Mouse (Mus musculus): ENCODE data around the gene Pde11a. TPM values are rescaled to one million over a fixed set of nuclear protein-coding genes. Genes with fewer than 3 reads are reported as not detected.

Gene Pde11a
- polyA plus RNA-seq, 1 experiment from 2014 or later: 0.23 TPM

DNA sequence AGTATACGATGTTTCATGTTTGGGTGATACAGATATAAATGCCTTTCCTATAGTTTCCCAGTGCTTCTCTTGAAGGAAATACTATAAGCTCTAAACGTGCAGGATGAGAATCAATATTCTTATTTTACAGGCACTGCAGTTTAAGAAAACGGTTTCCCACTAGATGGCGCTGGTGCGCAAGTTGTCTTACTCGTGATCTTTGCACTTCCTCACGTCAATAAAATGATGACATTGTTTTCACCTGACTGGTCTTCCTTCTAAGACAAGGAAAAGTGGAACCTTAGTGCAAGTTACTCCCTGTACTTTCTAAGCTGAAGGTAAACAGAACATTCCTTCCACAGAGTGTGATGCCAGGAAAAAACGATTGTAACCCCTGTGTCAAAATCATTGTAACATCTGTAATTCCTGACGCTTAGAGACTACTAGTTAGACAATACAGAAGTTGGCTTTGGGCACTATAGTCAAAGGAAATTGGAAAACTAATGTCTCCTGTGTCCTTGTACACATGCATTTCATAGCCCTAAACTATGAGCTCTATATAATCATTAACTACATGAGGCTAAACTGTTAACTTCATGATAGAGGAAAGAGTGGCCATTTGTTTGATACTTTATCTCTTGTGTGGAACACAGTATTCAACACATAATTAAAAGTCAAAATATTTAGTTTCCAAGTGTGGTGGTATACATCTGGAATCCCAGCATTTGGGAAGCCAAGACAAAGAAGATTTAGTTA is 28.8 kb upstream of the Pde11a start:
- no peaks in the 10 kb centered on the region for H3K27me3 ChIP-seq (replicated peaks; ENCODE audit: control insufficient read depth, insufficient read depth, low read length)
- ATAC-seq: peak; percentile 60
- H3K9ac ChIP-seq (ENCODE audit: low read depth, low read length): no peak overlapping the region
- peaks cover 10% of the 10 kb centered on the region for H3K4me1 ChIP-seq (ENCODE audit: control insufficient read depth, insufficient read depth, low read length)
- H3K36me3 ChIP-seq (ENCODE audit: control insufficient read depth, insufficient read depth, low read length): no peaks in the 10 kb centered on the region
- no peak overlapping the region for H3K4me2 ChIP-seq (ENCODE audit: low read depth, low read length)
- H3K27ac ChIP-seq (ENCODE audit: low read length): peak overlapping the region; percentile 57
- no peak overlapping the region for H3K4me3 ChIP-seq (ENCODE audit: low read length)
- 12% methylated on average over 9 of the region's 9 CpGs for WGBS
- no peaks in the 10 kb centered on the region for H3K9me3 ChIP-seq (ENCODE audit: control insufficient read depth, low read length)

DNA sequence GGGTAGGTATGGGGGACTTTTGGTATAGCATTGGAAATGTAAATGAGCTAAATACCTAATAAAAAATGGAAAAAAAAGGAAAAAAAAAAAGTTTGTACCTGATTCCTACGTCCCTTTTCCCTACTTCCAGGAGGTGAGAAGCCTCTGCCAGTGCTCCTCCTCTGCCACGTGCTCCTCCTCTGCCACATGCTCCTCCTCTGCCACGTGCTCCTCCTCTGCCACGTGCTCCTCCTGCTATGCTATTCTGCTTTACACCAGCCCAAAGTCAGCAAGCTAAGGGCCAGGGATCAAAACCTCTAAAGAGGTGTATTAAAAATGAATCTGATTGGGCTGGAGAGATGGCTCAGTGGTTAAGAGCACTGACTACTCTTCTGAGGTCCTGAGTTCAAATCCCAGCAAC is 27.2 kb upstream of the Pde11a start:
- no peak overlapping the region for H3K9ac ChIP-seq (ENCODE audit: low read depth, low read length)
- peaks cover under 1% of the 10 kb centered on the region; the same call in 1 of the 2 replicates for H3K4me1 ChIP-seq (ENCODE audit: control insufficient read depth, insufficient read depth, low read length)
- no peaks in the 10 kb centered on the region for H3K36me3 ChIP-seq (ENCODE audit: control insufficient read depth, insufficient read depth, low read length)
- no peak for ATAC-seq
- H3K4me2 ChIP-seq (ENCODE audit: low read depth, low read length): no peak overlapping the region
- 73% methylated on average over 4 of the region's 4 CpGs for WGBS
- H3K27me3 ChIP-seq (replicated peaks; ENCODE audit: control insufficient read depth, insufficient read depth, low read length): no peaks in the 10 kb centered on the region
- no peak overlapping the region for H3K27ac ChIP-seq (ENCODE audit: low read length)
- H3K4me3 ChIP-seq (ENCODE audit: low read length): no peak overlapping the region
- H3K9me3 ChIP-seq (ENCODE audit: control insufficient read depth, low read length): no peaks in the 10 kb centered on the region

DNA sequence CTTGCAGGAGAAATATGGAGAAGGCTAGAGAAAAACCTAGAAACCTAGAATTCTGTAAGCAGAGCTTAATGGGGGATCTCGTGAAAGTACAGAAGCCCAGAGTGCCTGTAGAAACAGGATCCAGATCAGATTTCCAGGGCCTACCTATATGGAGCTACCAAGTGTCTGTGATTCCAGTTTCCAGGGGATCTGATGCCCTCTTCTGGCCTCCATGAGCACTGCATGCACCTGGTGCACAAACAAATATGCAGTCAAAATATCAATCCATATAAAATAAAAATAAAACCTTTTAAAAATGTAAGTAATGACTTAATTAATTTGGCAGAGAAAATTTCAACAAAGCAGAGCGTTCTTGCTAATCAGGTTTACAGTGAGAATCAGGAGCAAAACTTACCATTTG is 23.5 kb upstream of the Pde11a start:
- H3K9me3 ChIP-seq (ENCODE audit: control insufficient read depth, low read length): no peaks in the 10 kb centered on the region
- H3K4me2 ChIP-seq (ENCODE audit: low read depth, low read length): no peak overlapping the region
- no peaks in the 10 kb centered on the region for H3K4me1 ChIP-seq (ENCODE audit: control insufficient read depth, insufficient read depth, low read length)
- no peaks in the 10 kb centered on the region for H3K27me3 ChIP-seq (replicated peaks; ENCODE audit: control insufficient read depth, insufficient read depth, low read length)
- H3K9ac ChIP-seq (ENCODE audit: low read depth, low read length): no peak overlapping the region
- no peak overlapping the region for H3K27ac ChIP-seq (ENCODE audit: low read length)
- H3K4me3 ChIP-seq (ENCODE audit: low read length): no peak overlapping the region
- 65% methylated on average over 2 of the region's 2 CpGs for WGBS
- no peak for ATAC-seq
- no peaks in the 10 kb centered on the region for H3K36me3 ChIP-seq (ENCODE audit: control insufficient read depth, insufficient read depth, low read length)

DNA sequence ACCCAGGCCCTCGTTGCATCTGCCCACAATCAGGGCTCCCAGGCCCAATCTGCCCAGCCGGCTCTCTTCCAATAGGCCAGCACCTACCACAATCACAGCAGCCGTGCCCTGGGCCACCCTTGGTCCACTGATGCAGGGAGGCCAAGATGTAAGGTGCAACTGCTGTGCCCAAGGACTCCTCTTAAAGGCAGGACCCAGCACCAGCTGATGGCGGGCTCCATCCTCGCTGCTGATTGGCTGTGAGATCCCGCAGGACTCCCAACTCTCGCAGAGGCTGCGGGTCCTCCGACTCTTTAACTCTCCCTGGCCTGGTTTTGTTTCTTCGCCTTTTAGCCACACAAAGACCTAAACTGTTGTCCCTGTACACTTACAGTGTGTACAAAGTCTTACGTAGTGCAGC is 21.7 kb upstream of the Pde11a start, which contains the start of gene Cyct:
Cyct (minus strand) TSS at position 225 of the 400 bp plus-strand sequence.
- WGBS: 81% methylated on average over 11 of the region's 11 CpGs
- Histone ChIP-seq H3K4me3 (ENCODE audit: low read length) (no peak within 1 kb of the TSS), H3K4me2 (ENCODE audit: low read depth, low read length) (no peak within 1 kb of the TSS), H3K9me3 (ENCODE audit: control insufficient read depth, low read length) (no peaks in the 10 kb centered on the region), H3K27ac (ENCODE audit: low read length) (no peak within 1 kb of the TSS), H3K4me1 (ENCODE audit: control insufficient read depth, insufficient read depth, low read length) (no peaks in the 10 kb centered on the region), H3K27me3 (replicated peaks; ENCODE audit: control insufficient read depth, insufficient read depth, low read length) (no peaks in the 10 kb centered on the region), H3K36me3 (ENCODE audit: control insufficient read depth, insufficient read depth, low read length) (no peaks in the 10 kb centered on the region), H3K9ac (ENCODE audit: low read depth, low read length) (no peak within 1 kb of the TSS)
- ATAC-seq: no peak

DNA sequence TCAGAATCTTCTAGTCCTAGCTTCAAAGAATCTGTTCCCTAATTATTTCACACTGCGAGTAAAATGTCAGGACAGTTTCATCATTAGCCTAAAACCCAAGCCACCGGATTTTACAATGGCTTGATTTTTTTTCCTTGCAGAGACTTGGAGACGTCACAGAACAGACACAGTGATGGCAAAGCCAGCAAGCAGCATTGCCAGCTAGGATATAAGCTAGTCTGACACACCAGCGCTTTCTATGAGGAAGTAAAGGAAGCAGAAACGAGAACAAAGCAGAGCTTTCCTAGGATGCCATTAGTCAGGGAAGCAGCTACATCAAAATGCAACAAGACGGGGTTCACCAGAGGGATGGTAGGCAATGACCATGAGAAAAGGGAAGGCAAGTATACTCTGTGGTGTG is 9.3 kb upstream of the Pde11a start:
- no peaks in the 10 kb centered on the region for H3K9me3 ChIP-seq (ENCODE audit: control insufficient read depth, low read length)
- no peak overlapping the region for H3K4me2 ChIP-seq (ENCODE audit: low read depth, low read length)
- ATAC-seq: no peak
- 73% methylated on average over 6 of the region's 6 CpGs for WGBS
- no peaks in the 10 kb centered on the region for H3K36me3 ChIP-seq (ENCODE audit: control insufficient read depth, insufficient read depth, low read length)
- no peaks in the 10 kb centered on the region for H3K27me3 ChIP-seq (replicated peaks; ENCODE audit: control insufficient read depth, insufficient read depth, low read length)
- no peak overlapping the region for H3K27ac ChIP-seq (ENCODE audit: low read length)
- H3K4me1 ChIP-seq (ENCODE audit: control insufficient read depth, insufficient read depth, low read length): no peaks in the 10 kb centered on the region
- no peak overlapping the region for H3K9ac ChIP-seq (ENCODE audit: low read depth, low read length)
- no peak overlapping the region for H3K4me3 ChIP-seq (ENCODE audit: low read length)

DNA sequence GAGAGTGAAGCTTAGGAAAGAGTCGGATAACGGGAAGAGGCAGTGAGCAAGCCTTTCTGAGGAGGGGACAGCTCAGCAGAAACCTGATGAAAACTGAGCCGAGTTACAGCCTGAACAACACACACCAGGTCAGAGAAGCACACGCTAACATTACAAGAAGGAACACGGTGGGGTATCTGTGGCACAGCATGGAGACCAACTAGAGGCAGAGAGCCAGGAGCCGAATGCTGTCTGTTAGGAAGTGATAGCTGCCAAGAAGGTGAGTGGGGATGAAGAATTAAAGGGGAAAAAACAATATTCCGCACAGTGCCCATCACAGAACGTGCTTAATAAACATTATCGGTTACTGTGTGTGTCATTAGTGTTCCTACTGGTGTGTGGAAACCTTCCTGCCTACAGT is 3.6 kb upstream of the Pde11a start:
- Histone ChIP-seq H3K36me3 (ENCODE audit: control insufficient read depth, insufficient read depth, low read length) (no peaks in the 10 kb centered on the region), H3K27me3 (replicated peaks; ENCODE audit: control insufficient read depth, insufficient read depth, low read length) (peaks cover 5% of the 10 kb centered on the region; the same call in 1 of the 2 replicates), H3K4me1 (ENCODE audit: control insufficient read depth, insufficient read depth, low read length) (peaks cover 6% of the 10 kb centered on the region; the same call in 1 of the 2 replicates), H3K27ac (ENCODE audit: low read length) (no peak overlapping the region), H3K9ac (ENCODE audit: low read depth, low read length) (no peak overlapping the region), H3K4me3 (ENCODE audit: low read length) (no peak overlapping the region), H3K4me2 (ENCODE audit: low read depth, low read length) (no peak overlapping the region), H3K9me3 (ENCODE audit: control insufficient read depth, low read length) (no peaks in the 10 kb centered on the region)
- ATAC-seq: no peak
- 88% methylated on average over 9 of the region's 9 CpGs for WGBS

DNA sequence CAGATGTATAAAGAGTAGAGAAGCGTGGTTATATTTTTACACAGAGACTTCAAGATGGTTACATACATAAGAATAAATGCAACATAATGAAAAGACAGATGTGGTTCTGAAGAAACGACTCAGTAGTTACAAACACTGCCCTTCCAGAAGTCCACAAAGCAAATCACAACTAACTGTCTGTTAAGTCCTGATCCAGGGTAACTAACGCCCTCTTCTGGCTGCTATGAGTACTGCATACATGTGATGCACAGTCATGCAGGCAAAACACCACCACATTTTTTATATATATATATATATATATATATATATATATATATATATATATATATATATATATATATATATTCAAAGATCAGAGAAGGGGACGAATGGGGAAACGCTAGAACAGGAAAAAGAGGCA is 4.0 kb downstream of the Pde11a start:
- Histone ChIP-seq H3K4me1 (ENCODE audit: control insufficient read depth, insufficient read depth, low read length) (peaks cover 6% of the 10 kb centered on the region; the same call in 1 of the 2 replicates), H3K9me3 (ENCODE audit: control insufficient read depth, low read length) (no peaks in the 10 kb centered on the region), H3K27ac (ENCODE audit: low read length) (no peak overlapping the region), H3K4me2 (ENCODE audit: low read depth, low read length) (no peak overlapping the region), H3K9ac (ENCODE audit: low read depth, low read length) (no peak overlapping the region), H3K27me3 (replicated peaks; ENCODE audit: control insufficient read depth, insufficient read depth, low read length) (peaks cover 5% of the 10 kb centered on the region; the same call in 1 of the 2 replicates), H3K36me3 (ENCODE audit: control insufficient read depth, insufficient read depth, low read length) (no peaks in the 10 kb centered on the region), H3K4me3 (ENCODE audit: low read length) (no peak overlapping the region)
- 85% methylated on average over 5 of the region's 5 CpGs for WGBS
- ATAC-seq: no peak

DNA sequence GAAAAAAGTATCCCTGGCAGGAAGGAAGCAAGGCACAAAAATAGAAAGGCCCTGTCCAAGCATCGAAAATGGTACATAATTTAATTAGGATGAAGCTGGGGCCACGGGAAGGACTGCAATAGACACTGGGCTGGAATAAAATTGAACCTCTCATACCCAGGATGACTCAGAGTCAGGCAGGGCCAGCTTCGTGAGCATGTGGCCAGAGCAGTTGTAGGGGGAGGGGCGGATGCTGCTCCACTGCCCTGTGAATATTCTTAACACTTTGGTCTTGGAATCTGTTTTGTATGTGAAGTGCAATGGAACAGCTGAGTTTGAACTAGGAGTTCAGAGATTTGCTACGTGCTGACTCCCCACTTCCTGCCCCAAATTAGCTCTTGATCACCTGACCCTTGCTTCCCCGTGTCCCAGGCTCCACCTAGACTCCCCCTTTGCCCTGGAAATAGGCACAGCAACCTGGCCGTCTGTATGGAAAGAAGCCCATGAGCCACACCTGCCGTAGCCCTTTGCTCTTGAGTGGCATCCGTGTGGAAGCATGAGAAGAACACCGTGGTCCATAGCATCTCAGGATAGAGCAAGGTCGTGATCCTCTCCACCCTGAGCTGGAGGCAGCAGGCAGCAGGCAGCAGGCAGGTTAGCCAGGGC is 6.3 kb downstream of the Pde11a start:
- 67% methylated on average over 11 of the region's 11 CpGs for WGBS
- H3K27ac ChIP-seq (ENCODE audit: low read length): no peak overlapping the region

DNA sequence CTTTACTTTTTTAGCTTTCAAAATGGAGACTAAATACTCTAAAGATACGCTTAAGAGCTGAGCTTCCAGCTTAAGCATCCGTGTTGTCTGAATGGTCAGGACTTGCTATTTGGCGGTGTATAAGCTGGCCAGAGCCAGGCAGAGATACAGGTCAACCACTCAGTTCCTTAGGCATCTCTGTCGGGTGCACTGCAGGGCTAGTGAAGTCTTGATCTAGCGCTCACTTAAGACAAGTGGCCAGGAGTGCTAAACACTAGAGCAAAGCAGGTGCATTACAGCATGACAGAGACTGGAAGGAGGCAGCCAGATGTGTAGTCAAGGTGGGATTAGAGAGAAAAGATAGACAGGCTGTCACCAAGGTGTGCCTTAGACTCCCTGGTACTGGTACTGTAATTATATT is 8.5 kb downstream of the Pde11a start:
- no peaks in the 10 kb centered on the region for H3K4me1 ChIP-seq (ENCODE audit: control insufficient read depth, insufficient read depth, low read length)
- no peak overlapping the region for H3K27ac ChIP-seq (ENCODE audit: low read length)
- H3K4me3 ChIP-seq (ENCODE audit: low read length): no peak overlapping the region
- WGBS: 91% methylated on average over 5 of the region's 5 CpGs
- no peaks in the 10 kb centered on the region for H3K27me3 ChIP-seq (replicated peaks; ENCODE audit: control insufficient read depth, insufficient read depth, low read length)
- H3K4me2 ChIP-seq (ENCODE audit: low read depth, low read length): no peak overlapping the region
- no peaks in the 10 kb centered on the region for H3K9me3 ChIP-seq (ENCODE audit: control insufficient read depth, low read length)
- no peak overlapping the region for H3K9ac ChIP-seq (ENCODE audit: low read depth, low read length)
- H3K36me3 ChIP-seq (ENCODE audit: control insufficient read depth, insufficient read depth, low read length): no peaks in the 10 kb centered on the region
- no peak for ATAC-seq

More for the DNA sequence above, 6.3 kb downstream of the Pde11a start:
- ATAC-seq: no peak
- no peak overlapping the region for H3K4me2 ChIP-seq (ENCODE audit: low read depth, low read length)
- no peak overlapping the region for H3K9ac ChIP-seq (ENCODE audit: low read depth, low read length)
- no peaks in the 10 kb centered on the region for H3K27me3 ChIP-seq (replicated peaks; ENCODE audit: control insufficient read depth, insufficient read depth, low read length)
- H3K4me1 ChIP-seq (ENCODE audit: control insufficient read depth, insufficient read depth, low read length): no peaks in the 10 kb centered on the region
- H3K9me3 ChIP-seq (ENCODE audit: control insufficient read depth, low read length): no peaks in the 10 kb centered on the region
- no peak overlapping the region for H3K4me3 ChIP-seq (ENCODE audit: low read length)
- no peaks in the 10 kb centered on the region for H3K36me3 ChIP-seq (ENCODE audit: control insufficient read depth, insufficient read depth, low read length)
